Mouse (Mus musculus): ENCODE measurements around the gene BC048562. TPM values are rescaled to one million over a fixed set of nuclear protein-coding genes. Genes with fewer than 3 reads are reported as not detected.

BC048562 gene
- total and polyA plus RNA-seq, 3 experiments: not detected

GRCm38 (mm10) chr9:108455747-108456571 lies 19.7 kb downstream of the BC048562 start:
- no peak overlapping the region for H3K9ac ChIP-seq (ENCODE audit: low read depth, low read length)
- intact Hi-C loops (cut with DNase I): no loop called here
- H3K27ac ChIP-seq: no peak overlapping the region

GRCm38 (mm10) chr9:108456953-108457352 lies 20.7 kb downstream of the BC048562 start:
- 87% methylated on average over 10 of the region's 10 CpGs for WGBS
- TF ChIP-seq POLR2A (IDR thresholded peaks at IDR 0.05; ENCODE audit: insufficient read depth, low read depth, low read length) (no peak), CTCF (IDR thresholded peaks at IDR 0.05) (no peak), EP300 (IDR thresholded peaks at IDR 0.05; ENCODE audit: insufficient read depth, low read depth, low read length) (no peak)
- H3K79me2 ChIP-seq (replicated peaks; ENCODE audit: control insufficient read depth, insufficient read depth, low read length): no peaks in the 10 kb centered on the region

More at GRCm38 (mm10) chr9:108455747-108456571, 19.7 kb downstream of the BC048562 start:
- no peak for TF ChIP-seq POLR2A (IDR thresholded peaks at IDR 0.05; ENCODE audit: insufficient read depth, low read depth, low read length)
- TF ChIP-seq CTCF (IDR thresholded peaks at IDR 0.05): no peak
- TF ChIP-seq EP300 (IDR thresholded peaks at IDR 0.05; ENCODE audit: insufficient read depth, low read depth, low read length): no peak
- no peaks in the 10 kb centered on the region for H3K79me2 ChIP-seq (replicated peaks; ENCODE audit: control insufficient read depth, insufficient read depth, low read length)
- 62% methylated on average over 12 of the region's 12 CpGs for WGBS
- H3K4me1 ChIP-seq (ENCODE audit: control insufficient read depth, insufficient read depth, low read length): no peaks in the 10 kb centered on the region
- no peaks in the 10 kb centered on the region for H3K27me3 ChIP-seq (ENCODE audit: control insufficient read depth, insufficient read depth, low read length)
- H3K4me3 ChIP-seq: no peak overlapping the region
- no peaks in the 10 kb centered on the region for H3K36me3 ChIP-seq (ENCODE audit: control insufficient read depth, insufficient read depth, low read length)
- no peak for DNase-seq

GRCm38 (mm10) chr9:108459939-108460318 lies 23.6 kb downstream of the BC048562 start:
- intact Hi-C loops (cut with DNase I): loop anchor here (2.0 kb wide), 1 partner anchor 19 kb away; the partner anchor contains the start of gene Lamb2
- DNase-seq: no peak
- TF ChIP-seq CTCF (IDR thresholded peaks at IDR 0.05): no peak
- TF ChIP-seq EP300 (IDR thresholded peaks at IDR 0.05; ENCODE audit: insufficient read depth, low read depth, low read length): no peak
- no peak for TF ChIP-seq POLR2A (IDR thresholded peaks at IDR 0.05; ENCODE audit: insufficient read depth, low read depth, low read length)

More at GRCm38 (mm10) chr9:108456953-108457352, 20.7 kb downstream of the BC048562 start:
- DNase-seq: no peak
- Histone ChIP-seq H3K36me3 (ENCODE audit: control insufficient read depth, insufficient read depth, low read length) (no peaks in the 10 kb centered on the region), H3K27ac (no peak overlapping the region), H3K9ac (ENCODE audit: low read depth, low read length) (no peak overlapping the region), H3K4me3 (no peak overlapping the region), H3K4me1 (ENCODE audit: control insufficient read depth, insufficient read depth, low read length) (peaks cover 6% of the 10 kb centered on the region), H3K27me3 (ENCODE audit: control insufficient read depth, insufficient read depth, low read length) (no peaks in the 10 kb centered on the region)
- intact Hi-C loops (cut with DNase I): no loop called here

DNA sequence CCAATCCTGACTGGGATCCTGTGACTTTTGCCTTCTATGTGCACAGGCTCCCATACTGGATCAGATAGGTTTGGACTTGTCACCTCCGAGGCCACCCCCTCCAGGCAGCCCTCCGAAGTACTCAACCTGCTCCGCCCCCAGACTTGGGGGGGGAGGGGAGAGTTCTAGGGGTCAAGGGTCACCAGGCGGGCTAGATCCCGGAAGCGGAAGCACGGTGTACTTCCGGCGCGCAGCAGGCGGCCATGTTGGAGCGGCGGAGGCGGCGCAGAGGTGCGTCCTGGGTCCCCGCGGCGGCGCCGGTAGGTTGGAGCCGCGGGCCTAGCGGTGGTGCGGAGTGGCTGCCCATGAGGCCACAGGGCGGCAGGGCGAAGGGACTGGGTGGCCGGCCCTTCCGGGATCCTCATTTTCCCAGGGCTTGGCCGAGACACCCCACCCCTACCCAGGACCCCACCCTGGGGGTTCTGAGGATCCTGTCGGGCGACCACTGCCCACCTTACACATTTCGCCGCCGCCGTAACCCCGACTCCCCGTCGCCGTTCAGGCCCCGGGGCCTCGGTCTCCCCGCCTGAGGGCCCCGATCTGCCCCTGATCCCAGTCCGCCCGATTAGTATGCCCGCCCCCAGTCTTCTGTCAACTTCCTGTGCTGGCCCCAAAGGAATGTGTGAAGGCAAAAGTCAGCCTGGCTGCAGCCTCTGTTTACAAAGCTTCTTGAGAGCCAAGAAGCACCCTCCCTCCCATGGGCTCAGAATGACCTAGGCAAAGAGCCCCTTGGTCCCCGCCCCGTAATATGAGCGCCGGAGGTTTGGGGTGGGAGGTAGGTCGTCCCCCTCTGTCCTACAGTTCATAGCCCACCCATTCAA lies 24.3 kb downstream of the BC048562 start, which contains the start of gene Ccdc71:
Ccdc71 (plus strand) TSS at position 209 of the 860 bp plus-strand sequence.
- Histone ChIP-seq H3K27ac (peak within 1 kb of the TSS; percentile 97), H3K4me1 (ENCODE audit: control insufficient read depth, insufficient read depth, low read length) (peaks cover 13% of the 10 kb centered on the region), H3K79me2 (replicated peaks; ENCODE audit: control insufficient read depth, insufficient read depth, low read length) (peaks cover 2% of the 10 kb centered on the region), H3K9ac (ENCODE audit: low read depth, low read length) (peak within 1 kb of the TSS; percentile 96), H3K4me3 (peak within 1 kb of the TSS; percentile 97), H3K36me3 (ENCODE audit: control insufficient read depth, insufficient read depth, low read length) (no peaks in the 10 kb centered on the region), H3K27me3 (ENCODE audit: control insufficient read depth, insufficient read depth, low read length) (no peaks in the 10 kb centered on the region)
- TF ChIP-seq CTCF (IDR thresholded peaks at IDR 0.05) (no peak), POLR2A (IDR thresholded peaks at IDR 0.05; ENCODE audit: insufficient read depth, low read depth, low read length) (peak; percentile 44), EP300 (IDR thresholded peaks at IDR 0.05; ENCODE audit: insufficient read depth, low read depth, low read length) (0 out of 2 replicates have a peak, but pooled peaks have one; percentile 23)
- intact Hi-C loops (cut with DNase I): loop anchor here (2.0 kb wide), 1 partner anchor 18 kb away; the partner anchor contains the start of gene Lamb2
- under 1% methylated on average over 52 of the region's 52 CpGs for whole genome bisulfite sequencing
- peak; percentile 88 to 91 for DNase-seq

More at GRCm38 (mm10) chr9:108459939-108460318, 23.6 kb downstream of the BC048562 start:
- Histone ChIP-seq H3K27ac (peak overlapping the region; percentile 97), H3K4me3 (peak overlapping the region; percentile 97), H3K27me3 (ENCODE audit: control insufficient read depth, insufficient read depth, low read length) (no peaks in the 10 kb centered on the region), H3K36me3 (ENCODE audit: control insufficient read depth, insufficient read depth, low read length) (no peaks in the 10 kb centered on the region), H3K9ac (ENCODE audit: low read depth, low read length) (no peak overlapping the region), H3K4me1 (ENCODE audit: control insufficient read depth, insufficient read depth, low read length) (peaks cover 13% of the 10 kb centered on the region), H3K79me2 (replicated peaks; ENCODE audit: control insufficient read depth, insufficient read depth, low read length) (peaks cover 2% of the 10 kb centered on the region)
- WGBS: 43% methylated on average over 1 of the region's 1 CpGs

- Histone ChIP-seq H3K4me1 (ENCODE audit: control insufficient read depth, insufficient read depth, low read length) (peaks cover 13% of the 10 kb centered on the region), H3K9ac (ENCODE audit: low read depth, low read length) (peak within 1 kb of the TSS; percentile 96), H3K79me2 (replicated peaks; ENCODE audit: control insufficient read depth, insufficient read depth, low read length) (peaks cover 2% of the 10 kb centered on the region), H3K27ac (peak within 1 kb of the TSS; percentile 97), H3K4me3 (peak within 1 kb of the TSS; percentile 97), H3K27me3 (ENCODE audit: control insufficient read depth, insufficient read depth, low read length) (no peaks in the 10 kb centered on the region), H3K36me3 (ENCODE audit: control insufficient read depth, insufficient read depth, low read length) (no peaks in the 10 kb centered on the region)
- 18% methylated on average over 11 of the region's 11 CpGs for WGBS
- intact Hi-C loops (cut with DNase I): loop anchor here (2.0 kb wide), 1 partner anchor 18 kb away; the partner anchor contains the start of gene Lamb2
- DNase-seq: peak in 1 of 2 experiments; percentile 34
- TF ChIP-seq EP300 (IDR thresholded peaks at IDR 0.05; ENCODE audit: insufficient read depth, low read depth, low read length) (no peak), CTCF (IDR thresholded peaks at IDR 0.05) (no peak), POLR2A (IDR thresholded peaks at IDR 0.05; ENCODE audit: insufficient read depth, low read depth, low read length) (no peak)
These were observed 24.9 kb downstream of the BC048562 start, which contains the start of gene Klhdc8b for GRCm38 (mm10) chr9:108461181-108461631. Gene Klhdc8b, minus strand, starts transcription at chr9:108461581.
